Mouse (Mus musculus): ENCODE data around the gene Il1r1. TPM values are rescaled to one million over a fixed set of nuclear protein-coding genes. Genes with fewer than 3 reads are reported as not detected.
A peak's percentile ranks its signal among the peaks of the same experiment; 100 is the strongest.

Gene Il1r1
- 1 to 10 TPM; 2.7 to 3.4 TPM for total RNA-seq (2021)
- long read RNA-seq, experiment 1, full-length matches to known transcripts, result 2 of 3 reads
- long read RNA-seq, experiment 1, partial matches to known transcripts, result 0 of 3 reads
- long read RNA-seq, experiment 1, other reads (novel, unspliced or antisense), result 1 of 3 reads
- long read RNA-seq, experiment 2, partial matches to known transcripts, result 0 of 4 reads
- long read RNA-seq, experiment 2, other reads (novel, unspliced or antisense), result 4 of 4 reads

- DNase-seq (ENCODE audit: low spot score), result peak; percentile 87
These were observed at the start of gene Il1r1 for GRCm38 (mm10) chr1:40224539-40225284. Gene Il1r1 (plus strand): TSS chr1:40225080.

GRCm38 (mm10) chr1:40175123-40175522 is 49.8 kb upstream of the Il1r1 start:
- no peak for DNase-seq (ENCODE audit: low spot score)

- DNase-seq (ENCODE audit: low spot score), result no peak
These were observed 49.1 kb upstream of the Il1r1 start for GRCm38 (mm10) chr1:40175797-40176196.

- no peak for DNase-seq (ENCODE audit: low spot score)
These were observed 45.8 kb upstream of the Il1r1 start for GRCm38 (mm10) chr1:40179031-40179430.

- peak; percentile 11 for DNase-seq (ENCODE audit: low spot score)
These were observed 45.4 kb upstream of the Il1r1 start for GRCm38 (mm10) chr1:40179493-40179892.

GRCm38 (mm10) chr1:40180861-40181260 is 44.0 kb upstream of the Il1r1 start:
- peak; percentile 57 for DNase-seq (ENCODE audit: low spot score)

GRCm38 (mm10) chr1:40181716-40182115 is 43.2 kb upstream of the Il1r1 start:
- DNase-seq (ENCODE audit: low spot score), result peak; percentile 27

GRCm38 (mm10) chr1:40183410-40183809 is 41.5 kb upstream of the Il1r1 start:
- DNase-seq (ENCODE audit: low spot score), result no peak

GRCm38 (mm10) chr1:40187961-40188360 is 36.9 kb upstream of the Il1r1 start:
- peak; percentile 9 for DNase-seq (ENCODE audit: low spot score)

GRCm38 (mm10) chr1:40190025-40190424 is 34.9 kb upstream of the Il1r1 start:
- no peak for DNase-seq (ENCODE audit: low spot score)

GRCm38 (mm10) chr1:40190837-40191236 is 34.0 kb upstream of the Il1r1 start:
- DNase-seq (ENCODE audit: low spot score), result no peak

GRCm38 (mm10) chr1:40194279-40194678 is 30.6 kb upstream of the Il1r1 start:
- DNase-seq (ENCODE audit: low spot score), result no peak

- DNase-seq (ENCODE audit: low spot score), result no peak
These were observed 11.3 kb upstream of the Il1r1 start for GRCm38 (mm10) chr1:40213337-40214159.

GRCm38 (mm10) chr1:40217521-40217920 is 7.4 kb upstream of the Il1r1 start:
- no peak for DNase-seq (ENCODE audit: low spot score)

- DNase-seq (ENCODE audit: low spot score), result no peak
These were observed 6.3 kb upstream of the Il1r1 start for GRCm38 (mm10) chr1:40218603-40219002.

GRCm38 (mm10) chr1:40220549-40220948 is 4.3 kb upstream of the Il1r1 start:
- no peak for DNase-seq (ENCODE audit: low spot score)

GRCm38 (mm10) chr1:40221864-40222263 is 3.0 kb upstream of the Il1r1 start:
- no peak for DNase-seq (ENCODE audit: low spot score)

GRCm38 (mm10) chr1:40222680-40223079 is 2.2 kb upstream of the Il1r1 start:
- no peak for DNase-seq (ENCODE audit: low spot score)

GRCm38 (mm10) chr1:40223591-40223990 is 1.3 kb upstream of the Il1r1 start:
- DNase-seq (ENCODE audit: low spot score), result no peak

GRCm38 (mm10) chr1:40225580-40225979 is 700 bp downstream of the Il1r1 start:
- DNase-seq (ENCODE audit: low spot score), result no peak

GRCm38 (mm10) chr1:40229033-40229432 is 4.2 kb downstream of the Il1r1 start:
- DNase-seq (ENCODE audit: low spot score), result no peak

- no peak for DNase-seq (ENCODE audit: low spot score)
These were observed 4.9 kb downstream of the Il1r1 start for GRCm38 (mm10) chr1:40229771-40230280.

Measured in gastrocnemius, adult 18-20 months (tissue).